In the genomic region with DNA sequence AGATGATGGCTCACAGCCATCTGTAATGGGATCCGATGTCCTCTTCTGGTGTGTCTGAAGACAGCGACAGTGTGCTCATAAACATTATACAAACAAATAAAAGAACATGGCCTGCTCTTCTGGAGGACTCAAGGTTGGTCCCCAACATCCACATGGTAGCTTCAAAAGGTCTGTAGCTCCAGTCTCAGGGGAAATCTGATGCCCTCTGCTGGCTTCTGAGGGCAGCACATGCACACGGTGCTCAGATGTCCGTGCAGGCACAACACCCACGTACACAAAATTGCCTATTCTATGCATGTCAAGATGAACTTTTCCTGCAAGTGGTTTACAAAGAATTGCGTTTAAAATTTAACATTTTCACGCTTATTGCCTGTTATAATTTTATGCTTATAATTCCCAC, we compare ENCODE assay signal across 9 mouse cellular contexts. TPM values are rescaled to one million over a fixed set of nuclear protein-coding genes. Genes with fewer than 3 reads are reported as not detected.
DNase-seq lines count a peak whose midpoint lies in the region; ATAC-seq and TF ChIP-seq lines count a peak whose summit lies in the region.
"Had no signal": no experiment of that assay in that cellular context is flagged by ENCODE, and none has a peak within 500 bp of the region (broad histone marks: within the 10 kb centered on the region; RNA-seq: fewer than 3 reads in every experiment).

No protein-coding gene starts in this region.

- WGBS in heart, embryonic 11.5 days (ENCODE audit: insufficient replicate concordance): 45% methylated on average over 7 of the region's 7 CpGs
- WGBS in liver, adult 2 months: 22% methylated on average over 7 of the region's 7 CpGs

- H3K27ac ChIP-seq in heart, embryonic 11.5 days (ENCODE audit: low read depth, low read length): no peak overlapping the region
- no peak overlapping the region for H3K27ac ChIP-seq in cortical plate, adult 2 months (ENCODE audit: insufficient read depth, low read length)
- H3K27ac ChIP-seq in liver, adult 2 months (replicated peaks; ENCODE audit: insufficient read depth, low read depth, low read length): no peak overlapping the region
- H3K27ac ChIP-seq: lung, embryonic 15.5 days had no signal

- H3K79me2 ChIP-seq in liver, adult 2 months (ENCODE audit: control insufficient read depth, insufficient read depth, low read length): no peaks in the 10 kb centered on the region

- H3K36me3 ChIP-seq in heart, embryonic 11.5 days (ENCODE audit: control insufficient read depth, insufficient read depth, low read length): no peaks in the 10 kb centered on the region
- H3K36me3 ChIP-seq in liver, adult 2 months (ENCODE audit: control insufficient read depth, insufficient read depth, low read length): no peaks in the 10 kb centered on the region
- H3K36me3 ChIP-seq: lung, embryonic 15.5 days had no signal

- H3K4me1 ChIP-seq in heart, embryonic 11.5 days (ENCODE audit: control insufficient read depth, insufficient read depth, low read length): no peaks in the 10 kb centered on the region; the same call in 1 of the 2 replicates
- peaks cover 3% of the 10 kb centered on the region; the same call in 1 of the 2 replicates for H3K4me1 ChIP-seq in cortical plate, adult 2 months (ENCODE audit: control insufficient read depth, insufficient read depth, low read length)
- H3K4me1 ChIP-seq in liver, adult 2 months (ENCODE audit: control insufficient read depth, insufficient read depth, low read length): peaks cover 23% of the 10 kb centered on the region

- no peak overlapping the region for H3K4me2 ChIP-seq in heart, embryonic 11.5 days
- H3K4me2 ChIP-seq: lung, embryonic 15.5 days had no signal

- peak; percentile 51 for TF ChIP-seq CTCF in cortical plate, adult 2 months (IDR thresholded peaks at IDR 0.05; ENCODE audit: extremely low read depth, insufficient read depth, low read length)
- TF ChIP-seq CTCF in liver, adult 2 months (IDR thresholded peaks at IDR 0.05; ENCODE audit: low read depth, low read length): peak; percentile 93

- ATAC-seq in heart, embryonic 11.5 days (replicated peaks; ENCODE audit: insufficient number of reproducible peaks, low FRiP score, low TSS enrichment): no peak

- no peaks in the 10 kb centered on the region for H3K9me3 ChIP-seq in heart, embryonic 11.5 days (replicated peaks; ENCODE audit: control insufficient read depth, low read length)
- H3K9me3 ChIP-seq: lung, embryonic 15.5 days had no signal

- peak; percentile 51 for DNase-seq in heart, adult 11 months
- peak; percentile 69 for DNase-seq in CD4-positive, CD25-positive, alpha-beta regulatory T cell, adult 2 months (ENCODE audit: low read depth, low spot score)
- peak; percentile 66 for DNase-seq in liver, adult 2 months (ENCODE audit: extremely low read depth, low read depth, low spot score)
- DNase-seq in thymus, postnatal 14 days: peak; percentile 42
- DNase-seq in MN1 (ENCODE audit: low spot score): no peak
- no peak for DNase-seq in right cerebral cortex, postnatal 25 days

- TF ChIP-seq POLR2A in cortical plate, adult 2 months (IDR thresholded peaks at IDR 0.05; ENCODE audit: extremely low read depth, insufficient read depth, low read length): no peak
- TF ChIP-seq POLR2A in liver, adult 2 months (IDR thresholded peaks at IDR 0.05; ENCODE audit: extremely low read depth, insufficient read depth, low read length): no peak

- no peak overlapping the region for H3K9ac ChIP-seq in heart, embryonic 11.5 days (ENCODE audit: low read depth, low read length)
- H3K9ac ChIP-seq in liver, adult 2 months (ENCODE audit: low read depth, low read length): no peak overlapping the region
- H3K9ac ChIP-seq: lung, embryonic 15.5 days had no signal

- no peak overlapping the region for H3K4me3 ChIP-seq in heart, embryonic 11.5 days (ENCODE audit: low read depth, low read length)
- no peak overlapping the region for H3K4me3 ChIP-seq in cortical plate, adult 2 months (ENCODE audit: insufficient read depth, low read length)
- no peak overlapping the region for H3K4me3 ChIP-seq in liver, adult 2 months (ENCODE audit: insufficient read depth, low read depth, low read length)
- H3K4me3 ChIP-seq: lung, embryonic 15.5 days had no signal

- H3K27me3 ChIP-seq in heart, embryonic 11.5 days (ENCODE audit: control insufficient read depth, insufficient read depth, low read length): no peaks in the 10 kb centered on the region
- H3K27me3 ChIP-seq in liver, adult 2 months (ENCODE audit: control insufficient read depth, insufficient read depth, low read length): no peaks in the 10 kb centered on the region
- H3K27me3 ChIP-seq: lung, embryonic 15.5 days had no signal

RNA-seq across cellular contexts. Expression of a gene that starts 1.5 kb away (rescaled TPM):
- polyA plus RNA-seq in heart, embryonic 11.5 days (2014; fragmentation: Nextera tagmentation; extraction: Ambion mirVana): not detected in 2 replicates
- not detected in 2 replicates for polyA plus RNA-seq in cortical plate, adult 2 months (2012; rRNA removed)
- not detected in 2 replicates for total RNA-seq in liver, adult 2 months (2014; rRNA removed)
- polyA plus RNA-seq in liver, adult 2 months (2012; rRNA removed): not detected in 2 replicates
- polyA plus RNA-seq: lung, embryonic 15.5 days had no signal

RNA-seq across cellular contexts. Expression of a gene that starts 39.9 kb away (rescaled TPM):
- 387 and 411 TPM in 2 replicates for polyA plus RNA-seq in heart, embryonic 11.5 days (2014; fragmentation: Nextera tagmentation; extraction: Ambion mirVana)
- polyA plus RNA-seq in cortical plate, adult 2 months (2012; rRNA removed): 232 and 248 TPM in 2 replicates
- 83.4 and 96.3 TPM in 2 replicates for total RNA-seq in liver, adult 2 months (2014; rRNA removed)
- polyA plus RNA-seq in liver, adult 2 months (2012; rRNA removed): 59.2 and 70.5 TPM in 2 replicates

RNA-seq across cellular contexts. Expression of a gene that starts 42.2 kb away (rescaled TPM):
- polyA plus RNA-seq in heart, embryonic 11.5 days (2014; fragmentation: Nextera tagmentation; extraction: Ambion mirVana): 0.07 TPM in 1 of 2 replicates, not detected in the other
- polyA plus RNA-seq in cortical plate, adult 2 months (2012; rRNA removed): not detected in 2 replicates
- 0.07 TPM in 1 of 2 replicates, not detected in the other for total RNA-seq in liver, adult 2 months (2014; rRNA removed)
- 0.13 and 0.15 TPM in 2 replicates for polyA plus RNA-seq in liver, adult 2 months (2012; rRNA removed)

Comparison
In these comparisons a context has a peak if more than half of its experiments do, and no peak if none do; other contexts are left out.
1. DNase-seq: peak in heart, adult 11 months (single experiment), CD4-positive, CD25-positive, alpha-beta regulatory T cell, adult 2 months (single experiment), liver, adult 2 months (single experiment) and thymus, postnatal 14 days (single experiment); none in MN1 (single experiment) and right cerebral cortex, postnatal 25 days (single experiment).